Mouse (Mus musculus) spleen, postnatal 36 days (tissue): ENCODE measurements at regions not wholly inside any gene's neighbourhood (a gene's known extent, or its start where the extent isn't known, plus 50 kb on each side); places are given as distances from the start of the nearest gene placed in this dataset.
"Not testable (repeated sequence)": the region's sequence is repeated elsewhere in the genome, so short reads cannot be mapped to it uniquely, and the experiment has no call there.

ENCODE experiments used
- DNase-seq, 2 experiments: peaks; one replicate each; pipeline ENCODE4 v3.0.0; 2022; ENCODE audit warnings: low spot score in 2 of 2, mixed read lengths in 1 of 2

DNA sequence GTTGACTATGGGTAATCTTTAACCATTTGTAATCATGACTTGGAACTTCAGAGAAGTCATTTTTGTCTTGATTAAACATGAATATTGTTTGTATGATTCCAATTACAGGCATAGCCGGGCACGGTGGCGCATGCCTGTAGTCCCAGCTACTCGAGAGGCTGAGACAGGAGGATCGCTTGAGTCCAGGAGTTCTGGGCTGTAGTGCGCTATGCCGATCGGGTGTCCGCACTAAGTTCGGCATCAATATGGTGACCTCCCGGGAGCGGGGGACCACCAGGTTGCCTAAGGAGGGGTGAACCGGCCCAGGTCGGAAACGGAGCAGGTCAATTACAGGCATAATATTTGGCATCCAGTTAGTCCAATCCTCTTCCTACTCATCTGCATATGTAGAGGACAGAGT is 1275.8 kb downstream of the Rpia start:
- not testable (repeated sequence) for DNase-seq

DNA sequence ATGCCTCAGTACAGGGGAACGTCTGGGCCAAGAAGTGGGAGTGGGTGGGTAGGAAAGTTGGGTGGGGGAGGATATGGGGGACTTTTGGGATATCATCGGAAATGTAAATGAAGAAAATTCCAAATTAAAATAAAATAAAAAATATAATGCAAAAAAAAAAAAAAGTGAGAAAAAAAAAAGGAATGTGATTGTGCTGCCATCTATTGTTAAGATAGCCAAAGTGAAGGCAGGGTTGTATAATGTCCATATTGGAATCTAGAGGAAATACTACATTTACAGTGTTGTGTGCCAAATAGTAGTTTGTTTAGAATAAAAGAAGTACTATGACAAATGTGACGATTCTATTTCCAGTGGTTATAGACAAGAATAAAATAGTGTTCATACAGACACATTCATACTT is 1284.0 kb downstream of the Rpia start:
- no peak for DNase-seq

DNA sequence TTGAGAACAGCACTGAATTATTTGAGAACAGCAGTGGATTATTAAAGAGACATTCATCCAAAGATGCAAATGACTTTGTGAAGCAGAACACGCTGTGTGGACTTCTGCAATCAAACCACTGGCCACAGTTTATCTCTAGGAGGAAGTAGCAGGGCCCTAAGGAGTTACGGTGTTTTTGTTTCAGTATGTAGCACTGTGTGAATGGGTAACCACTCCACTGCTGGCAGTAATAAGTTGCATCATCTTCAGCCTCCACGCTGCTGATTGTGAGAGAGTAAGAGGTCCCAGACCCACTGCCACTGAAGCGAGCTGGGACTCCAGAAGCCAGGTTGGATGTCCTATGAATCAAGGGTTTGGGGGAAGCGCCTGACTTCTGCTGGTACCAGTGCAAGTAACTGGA is 1292.0 kb downstream of the Rpia start:
- peak; percentile 43 to 50 for DNase-seq
